Mouse (Mus musculus): ENCODE measurements at regions not wholly inside any gene's neighbourhood (a gene's known extent, or its start where the extent isn't known, plus 50 kb on each side); places are given as distances from the start of the nearest gene placed in this dataset.

- DNase-seq, result peak; percentile 22 to 54
These were observed 1249.0 kb downstream of the Hace1 start for GRCm38 (mm10) chr10:46826639-46827038.

GRCm38 (mm10) chr10:46827109-46827812 is 1249.6 kb downstream of the Hace1 start:
- DNase-seq, result peak in 1 of 2 experiments; percentile 30

DNA sequence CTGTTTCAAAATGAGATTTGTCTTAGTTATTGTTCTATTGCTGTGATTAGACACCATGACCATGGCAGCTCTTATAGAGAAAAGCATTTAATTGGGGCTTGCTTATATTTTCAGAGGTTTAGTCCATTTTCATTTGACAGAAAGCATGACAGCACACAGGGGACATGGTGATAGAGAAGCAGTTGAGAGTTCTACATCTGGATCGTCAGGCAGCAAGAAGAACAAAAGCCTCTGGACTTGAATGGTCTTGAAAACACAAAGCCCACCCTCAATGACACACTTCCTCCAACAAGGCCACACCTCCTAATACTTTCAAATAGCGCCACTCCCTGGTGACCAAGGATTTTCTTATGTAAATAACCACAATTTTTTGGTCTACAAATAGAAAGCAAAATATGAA is 1250.5 kb downstream of the Hace1 start:
- DNase-seq, result no peak

GRCm38 (mm10) chr10:46845578-46846314 is 1268.1 kb downstream of the Hace1 start:
- no peak for DNase-seq

Data from cerebellum, postnatal 14 days (tissue).